Mouse (Mus musculus): ENCODE results near the gene Sh2b2. TPM values are rescaled to one million over a fixed set of nuclear protein-coding genes. Genes with fewer than 3 reads are reported as not detected.

Gene Sh2b2
- polyA plus RNA-seq (2014; fragmentation: Nextera tagmentation; extraction: Ambion mirVana), result 16.3 and 17.3 TPM in 2 replicates

DNA sequence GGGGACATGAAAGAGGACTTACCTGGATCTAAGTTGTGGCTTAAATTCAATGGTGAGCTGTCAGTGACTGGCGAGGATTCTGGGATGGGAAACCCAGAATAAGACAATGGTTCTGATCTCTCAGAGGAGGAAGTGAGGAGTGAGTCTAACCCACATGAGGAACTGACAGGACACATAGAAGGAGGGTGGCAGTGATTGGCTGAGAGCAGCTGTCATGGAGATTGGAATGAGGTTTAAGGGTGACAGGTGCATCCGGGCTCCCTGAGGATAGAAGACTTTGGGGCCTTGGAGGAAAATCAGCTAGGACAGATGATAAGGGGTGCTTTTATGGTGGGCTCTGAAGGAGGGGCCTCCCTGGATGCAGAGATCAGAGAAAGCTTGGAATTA, at the start of gene Sh2b2:
TSS of gene Sh2b2 (minus strand) at position 105 of the 387 bp plus-strand sequence.
- no peak for DNase-seq (ENCODE audit: low spot score)

DNA sequence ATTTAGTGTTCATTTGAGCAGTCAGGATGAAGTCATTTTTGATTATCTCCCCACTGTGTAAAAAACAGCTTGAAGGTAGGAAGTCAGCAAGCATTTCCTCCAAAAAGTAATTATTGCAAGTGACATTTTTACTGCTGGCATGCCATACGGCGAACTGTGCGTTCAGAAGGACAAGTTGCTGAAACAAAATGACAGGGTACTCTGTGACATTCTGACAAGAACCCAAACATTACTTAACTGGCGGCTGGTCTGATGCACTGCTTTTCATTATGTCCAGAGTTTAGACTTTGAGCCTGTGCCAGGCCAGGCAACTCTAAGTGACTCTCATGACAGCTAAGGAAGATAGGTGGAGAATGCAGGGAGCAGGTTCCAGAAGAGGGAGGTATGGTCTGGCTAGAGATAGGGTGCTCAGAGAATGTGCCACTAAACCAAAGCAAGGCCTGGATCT, 46.6 kb upstream of the Sh2b2 start:
- H3K4me3 ChIP-seq (ENCODE audit: low read depth, low read length), result no peak overlapping the region
- H3K4me2 ChIP-seq (ENCODE audit: low read depth), result no peak overlapping the region
- no peak overlapping the region for H3K9ac ChIP-seq (ENCODE audit: low read length)
- ATAC-seq (ENCODE audit: insufficient read depth, low FRiP score, low TSS enrichment) (no peak), DNase-seq (ENCODE audit: low spot score) (no peak)
- H3K4me1 ChIP-seq (ENCODE audit: control insufficient read depth, insufficient read depth, low read length), result no peaks in the 10 kb centered on the region
- no peak overlapping the region for H3K27ac ChIP-seq (ENCODE audit: low read depth, low read length)
- WGBS, result 88% methylated on average over 4 of the region's 4 CpGs
- H3K27me3 ChIP-seq (ENCODE audit: control insufficient read depth, insufficient read depth, low read length), result no peaks in the 10 kb centered on the region
- H3K36me3 ChIP-seq (ENCODE audit: control insufficient read depth, insufficient read depth, low read length), result peaks cover 6% of the 10 kb centered on the region
- H3K9me3 ChIP-seq (ENCODE audit: control insufficient read depth, low read length), result no peaks in the 10 kb centered on the region

More for the DNA sequence above, at the start of gene Sh2b2:
- Histone ChIP-seq H3K4me1 (ENCODE audit: control insufficient read depth, insufficient read depth, low read length) (peaks cover 13% of the 10 kb centered on the region), H3K4me2 (ENCODE audit: low read depth) (peak within 1 kb of the TSS; percentile 88), H3K4me3 (ENCODE audit: low read depth, low read length) (peak within 1 kb of the TSS; percentile 78), H3K27ac (ENCODE audit: low read depth, low read length) (peak within 1 kb of the TSS; percentile 89; the same call in 1 of the 2 replicates), H3K27me3 (ENCODE audit: control insufficient read depth, insufficient read depth, low read length) (no peaks in the 10 kb centered on the region), H3K9ac (ENCODE audit: low read length) (peak within 1 kb of the TSS; percentile 62), H3K36me3 (ENCODE audit: control insufficient read depth, insufficient read depth, low read length) (peaks cover 2% of the 10 kb centered on the region), H3K9me3 (ENCODE audit: control insufficient read depth, low read length) (no peaks in the 10 kb centered on the region)
- 89% methylated on average over 2 of the region's 2 CpGs for WGBS
- ATAC-seq (ENCODE audit: insufficient read depth, low FRiP score, low TSS enrichment), result no peak

DNA sequence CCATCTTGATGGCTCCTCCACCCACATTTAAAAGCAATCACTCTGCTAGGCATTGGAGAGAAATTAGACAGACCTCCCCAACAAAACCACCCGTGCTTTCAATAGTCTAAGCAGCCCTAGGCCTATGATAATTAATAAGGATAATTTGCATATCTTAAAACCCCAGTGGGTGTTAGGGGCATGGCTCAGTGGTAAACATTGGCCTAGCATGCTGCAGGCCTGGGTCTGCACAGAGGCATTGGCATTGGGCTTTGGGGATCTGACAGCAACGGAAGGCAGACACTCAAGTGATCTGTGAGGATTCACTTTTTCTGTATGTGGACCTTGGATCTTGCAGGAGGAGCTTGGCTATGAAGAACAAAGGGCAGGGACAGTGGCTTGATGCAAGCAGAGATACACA, 46.0 kb upstream of the Sh2b2 start:
- no peaks in the 10 kb centered on the region for H3K27me3 ChIP-seq (ENCODE audit: control insufficient read depth, insufficient read depth, low read length)
- H3K9ac ChIP-seq (ENCODE audit: low read length), result no peak overlapping the region
- no peak overlapping the region for H3K27ac ChIP-seq (ENCODE audit: low read depth, low read length)
- no peak for DNase-seq (ENCODE audit: low spot score)
- ATAC-seq (ENCODE audit: insufficient read depth, low FRiP score, low TSS enrichment), result no peak
- WGBS, result 89% methylated on average over 2 of the region's 2 CpGs
- no peak overlapping the region for H3K4me2 ChIP-seq (ENCODE audit: low read depth)
- no peaks in the 10 kb centered on the region for H3K4me1 ChIP-seq (ENCODE audit: control insufficient read depth, insufficient read depth, low read length)
- H3K36me3 ChIP-seq (ENCODE audit: control insufficient read depth, insufficient read depth, low read length), result peaks cover 8% of the 10 kb centered on the region
- H3K9me3 ChIP-seq (ENCODE audit: control insufficient read depth, low read length), result no peaks in the 10 kb centered on the region
- no peak overlapping the region for H3K4me3 ChIP-seq (ENCODE audit: low read depth, low read length)

DNA sequence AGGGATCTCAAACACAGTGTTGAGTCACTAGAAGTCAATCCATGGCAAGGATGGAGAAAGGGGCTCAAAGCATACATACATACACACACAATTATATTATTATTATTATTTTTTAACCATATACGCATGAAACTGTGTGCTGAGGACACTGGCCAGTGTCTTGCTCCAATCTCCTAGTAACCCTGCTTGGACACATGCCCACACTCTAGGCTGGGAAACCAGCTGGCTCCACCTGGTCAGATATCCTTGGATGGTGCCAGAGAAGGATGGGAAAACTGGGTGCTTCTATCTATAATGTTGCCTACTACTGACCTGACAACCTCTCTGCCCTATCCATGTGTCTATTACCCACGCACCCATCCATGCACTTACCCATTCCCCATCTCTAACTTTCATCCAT, 45.2 kb upstream of the Sh2b2 start:
- H3K36me3 ChIP-seq (ENCODE audit: control insufficient read depth, insufficient read depth, low read length), result peaks cover 11% of the 10 kb centered on the region
- no peaks in the 10 kb centered on the region for H3K4me1 ChIP-seq (ENCODE audit: control insufficient read depth, insufficient read depth, low read length)

DNA sequence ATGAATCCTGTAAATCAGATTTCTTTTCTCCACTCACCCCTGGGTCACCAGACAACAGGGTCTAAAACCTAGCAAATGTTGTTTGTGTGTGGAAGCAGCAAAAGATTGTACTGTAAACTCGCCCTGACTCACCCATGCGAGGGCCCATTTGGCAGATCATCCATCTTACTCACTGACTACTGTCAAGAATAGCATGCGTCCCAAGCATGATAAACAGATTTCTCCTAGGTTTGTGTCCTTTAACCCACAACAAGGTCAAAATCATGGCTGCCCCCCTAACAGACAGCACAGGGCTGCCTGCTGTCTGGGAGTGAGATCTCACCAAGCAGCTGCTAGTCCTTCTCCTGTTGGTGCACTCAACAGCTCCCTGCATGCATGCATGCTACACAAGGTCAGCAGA, 43.4 kb upstream of the Sh2b2 start:
- no peaks in the 10 kb centered on the region for H3K4me1 ChIP-seq (ENCODE audit: control insufficient read depth, insufficient read depth, low read length)
- no peak overlapping the region for H3K27ac ChIP-seq (ENCODE audit: low read depth, low read length)
- H3K4me2 ChIP-seq (ENCODE audit: low read depth), result no peak overlapping the region
- H3K4me3 ChIP-seq (ENCODE audit: low read depth, low read length), result no peak overlapping the region
- no peak overlapping the region for H3K9ac ChIP-seq (ENCODE audit: low read length)
- H3K9me3 ChIP-seq (ENCODE audit: control insufficient read depth, low read length), result no peaks in the 10 kb centered on the region
- no peaks in the 10 kb centered on the region for H3K27me3 ChIP-seq (ENCODE audit: control insufficient read depth, insufficient read depth, low read length)
- peaks cover 7% of the 10 kb centered on the region for H3K36me3 ChIP-seq (ENCODE audit: control insufficient read depth, insufficient read depth, low read length)
- WGBS, result 68% methylated on average over 3 of the region's 3 CpGs
- no peak for ATAC-seq (ENCODE audit: insufficient read depth, low FRiP score, low TSS enrichment)
- no peak for DNase-seq (ENCODE audit: low spot score)

More for the DNA sequence above, 45.2 kb upstream of the Sh2b2 start:
- Histone ChIP-seq H3K27ac (ENCODE audit: low read depth, low read length) (no peak overlapping the region), H3K27me3 (ENCODE audit: control insufficient read depth, insufficient read depth, low read length) (no peaks in the 10 kb centered on the region), H3K9ac (ENCODE audit: low read length) (no peak overlapping the region), H3K4me3 (ENCODE audit: low read depth, low read length) (no peak overlapping the region), H3K4me2 (ENCODE audit: low read depth) (no peak overlapping the region), H3K9me3 (ENCODE audit: control insufficient read depth, low read length) (no peaks in the 10 kb centered on the region)
- ATAC-seq (ENCODE audit: insufficient read depth, low FRiP score, low TSS enrichment), result no peak
- no peak for DNase-seq (ENCODE audit: low spot score)
- whole genome bisulfite sequencing, result 95% methylated on average over 2 of the region's 2 CpGs

DNA sequence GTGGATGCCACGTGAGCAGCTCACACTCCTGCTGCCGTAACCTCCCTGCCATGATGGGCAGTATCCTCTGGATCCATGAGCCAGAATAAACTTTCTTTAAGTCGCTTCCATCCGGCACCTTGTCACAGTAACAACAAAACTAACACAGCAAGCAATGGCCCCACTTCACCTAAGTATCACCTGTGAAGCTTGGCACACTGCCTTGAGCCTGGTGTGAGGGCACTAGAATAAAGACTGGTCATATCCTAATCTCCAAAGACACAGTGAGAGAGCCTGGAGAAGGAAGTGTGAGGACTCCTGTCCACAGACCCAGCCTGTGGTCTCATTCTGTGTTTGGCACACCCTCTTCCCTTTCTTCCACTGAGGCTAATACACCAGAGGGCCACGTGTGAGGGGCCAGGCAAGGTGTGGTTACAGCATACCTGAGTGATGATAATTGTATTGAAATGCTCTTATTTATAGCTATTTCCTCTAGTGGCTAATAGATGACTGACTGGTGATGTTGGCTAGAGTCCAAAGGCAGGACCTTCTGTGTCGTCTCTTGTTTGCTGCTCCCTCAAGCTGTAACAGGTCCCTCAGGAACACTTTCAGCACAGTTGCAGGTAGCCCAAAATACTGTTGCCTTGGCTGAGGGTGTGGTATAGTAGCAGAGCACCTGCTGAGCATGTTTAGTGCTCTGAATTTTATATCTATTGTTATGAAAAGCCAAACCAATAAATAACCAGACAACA, 42.2 kb upstream of the Sh2b2 start:
- WGBS, result 93% methylated on average over 6 of the region's 6 CpGs
- no peaks in the 10 kb centered on the region for H3K27me3 ChIP-seq (ENCODE audit: control insufficient read depth, insufficient read depth, low read length)
- DNase-seq (ENCODE audit: low spot score), result no peak
- H3K4me1 ChIP-seq (ENCODE audit: control insufficient read depth, insufficient read depth, low read length), result no peaks in the 10 kb centered on the region
- no peak overlapping the region for H3K9ac ChIP-seq (ENCODE audit: low read length)
- H3K27ac ChIP-seq (ENCODE audit: low read depth, low read length), result no peak overlapping the region
- H3K4me2 ChIP-seq (ENCODE audit: low read depth), result no peak overlapping the region
- H3K9me3 ChIP-seq (ENCODE audit: control insufficient read depth, low read length), result no peaks in the 10 kb centered on the region
- ATAC-seq (ENCODE audit: insufficient read depth, low FRiP score, low TSS enrichment), result no peak
- H3K4me3 ChIP-seq (ENCODE audit: low read depth, low read length), result no peak overlapping the region
- peaks cover 7% of the 10 kb centered on the region for H3K36me3 ChIP-seq (ENCODE audit: control insufficient read depth, insufficient read depth, low read length)

DNA sequence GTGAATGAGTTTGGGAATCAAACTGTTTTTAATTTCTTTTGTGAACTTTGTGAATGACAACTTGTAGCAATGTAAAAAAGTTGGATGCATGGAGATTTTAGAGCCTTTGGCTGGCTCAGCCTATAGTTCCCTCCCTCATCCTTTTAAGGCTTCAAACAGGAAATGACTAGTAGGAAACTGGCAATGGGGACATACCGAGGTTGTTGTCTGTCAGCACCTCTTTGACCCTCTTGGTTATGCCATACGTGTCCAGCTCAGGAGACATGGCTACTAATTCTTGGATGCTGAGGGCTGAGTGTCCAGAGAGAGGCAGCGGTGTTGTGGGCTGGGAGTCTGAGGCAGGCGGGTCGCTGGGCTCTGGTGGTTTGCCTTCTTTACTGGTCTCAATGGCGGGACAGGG, 40.2 kb upstream of the Sh2b2 start:
- H3K4me2 ChIP-seq (ENCODE audit: low read depth), result no peak overlapping the region
- DNase-seq (ENCODE audit: low spot score) (no peak), ATAC-seq (ENCODE audit: insufficient read depth, low FRiP score, low TSS enrichment) (no peak)
- no peak overlapping the region for H3K4me3 ChIP-seq (ENCODE audit: low read depth, low read length)
- no peak overlapping the region for H3K27ac ChIP-seq (ENCODE audit: low read depth, low read length)
- no peaks in the 10 kb centered on the region for H3K27me3 ChIP-seq (ENCODE audit: control insufficient read depth, insufficient read depth, low read length)
- H3K9me3 ChIP-seq (ENCODE audit: control insufficient read depth, low read length), result no peaks in the 10 kb centered on the region
- WGBS, result 90% methylated on average over 6 of the region's 6 CpGs
- peaks cover 11% of the 10 kb centered on the region for H3K36me3 ChIP-seq (ENCODE audit: control insufficient read depth, insufficient read depth, low read length)
- H3K4me1 ChIP-seq (ENCODE audit: control insufficient read depth, insufficient read depth, low read length), result no peaks in the 10 kb centered on the region
- no peak overlapping the region for H3K9ac ChIP-seq (ENCODE audit: low read length)

DNA sequence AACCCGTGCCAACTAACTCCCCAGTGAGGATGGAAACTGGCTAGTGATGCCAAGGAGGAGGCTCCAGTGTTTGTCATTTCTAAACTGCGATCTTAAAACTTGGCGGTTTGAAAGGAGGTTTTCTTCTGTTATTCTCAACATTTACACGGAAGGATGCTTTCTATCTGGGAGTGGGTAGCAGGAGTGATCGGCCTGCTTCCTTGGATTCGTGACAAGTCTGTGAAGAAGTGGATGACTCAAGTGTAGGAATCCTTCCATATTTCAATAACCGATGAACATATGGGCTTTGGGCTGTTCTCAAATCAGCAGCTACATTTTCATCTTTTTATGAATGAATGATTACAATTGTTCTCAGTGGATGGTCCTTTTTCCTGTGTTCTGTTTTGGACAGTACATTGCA, 38.8 kb upstream of the Sh2b2 start:
- Histone ChIP-seq H3K9me3 (ENCODE audit: control insufficient read depth, low read length) (no peaks in the 10 kb centered on the region), H3K4me2 (ENCODE audit: low read depth) (no peak overlapping the region), H3K9ac (ENCODE audit: low read length) (no peak overlapping the region), H3K27ac (ENCODE audit: low read depth, low read length) (no peak overlapping the region), H3K36me3 (ENCODE audit: control insufficient read depth, insufficient read depth, low read length) (peaks cover 14% of the 10 kb centered on the region), H3K4me1 (ENCODE audit: control insufficient read depth, insufficient read depth, low read length) (no peaks in the 10 kb centered on the region), H3K4me3 (ENCODE audit: low read depth, low read length) (no peak overlapping the region), H3K27me3 (ENCODE audit: control insufficient read depth, insufficient read depth, low read length) (no peaks in the 10 kb centered on the region)
- 93% methylated on average over 7 of the region's 7 CpGs for WGBS
- no peak for ATAC-seq (ENCODE audit: insufficient read depth, low FRiP score, low TSS enrichment)
- no peak for DNase-seq (ENCODE audit: low spot score)

DNA sequence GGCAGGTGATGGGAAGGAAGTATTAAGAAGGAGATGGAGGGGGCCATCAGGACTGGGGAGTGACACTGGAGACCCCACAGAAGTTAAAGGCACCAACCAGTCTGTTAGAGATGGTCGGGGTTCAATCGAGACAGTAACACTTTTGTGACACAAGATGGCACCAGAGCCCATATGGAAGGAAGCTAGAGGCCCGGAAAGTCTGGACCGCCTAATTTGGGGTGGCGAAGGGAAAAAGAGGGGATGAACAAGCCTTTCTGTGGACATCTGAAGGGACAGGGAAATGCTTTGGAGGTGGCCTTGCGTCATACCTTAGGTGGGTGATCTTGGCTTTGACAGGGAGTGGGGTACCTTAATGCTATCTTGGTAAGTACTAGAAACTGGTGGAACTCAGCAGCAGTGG, 35.0 kb upstream of the Sh2b2 start:
- H3K36me3 ChIP-seq (ENCODE audit: control insufficient read depth, insufficient read depth, low read length), result peaks cover 22% of the 10 kb centered on the region
- no peak overlapping the region for H3K9ac ChIP-seq (ENCODE audit: low read length)
- no peak overlapping the region for H3K4me2 ChIP-seq (ENCODE audit: low read depth)
- H3K9me3 ChIP-seq (ENCODE audit: control insufficient read depth, low read length), result no peaks in the 10 kb centered on the region
- ATAC-seq (ENCODE audit: insufficient read depth, low FRiP score, low TSS enrichment), result no peak
- no peak overlapping the region for H3K27ac ChIP-seq (ENCODE audit: low read depth, low read length)
- 65% methylated on average over 6 of the region's 6 CpGs for WGBS
- DNase-seq (ENCODE audit: low spot score), result no peak
- H3K4me3 ChIP-seq (ENCODE audit: low read depth, low read length), result no peak overlapping the region
- no peaks in the 10 kb centered on the region for H3K4me1 ChIP-seq (ENCODE audit: control insufficient read depth, insufficient read depth, low read length)
- H3K27me3 ChIP-seq (ENCODE audit: control insufficient read depth, insufficient read depth, low read length), result no peaks in the 10 kb centered on the region

All from neural tube, embryonic 11.5 days (tissue).